18 mouse cellular contexts compared by ENCODE assay signal in genomic region chr12:10112874-10113453, GRCm38 (mm10).
DNase-seq lines count a peak whose midpoint lies in the region; ATAC-seq lines count a peak whose summit lies in the region.
"Had no signal": no experiment of that assay in that cellular context is flagged by ENCODE, and none has a peak within 500 bp of the region (broad histone marks: within the 10 kb centered on the region; RNA-seq: fewer than 3 reads in every experiment).

No protein-coding gene starts in this region.

- H3K36me3 ChIP-seq in lung, embryonic 15.5 days, result no peaks in the 10 kb centered on the region
- H3K36me3 ChIP-seq: embryonic facial prominence, embryonic 13.5 days; forebrain, embryonic 12.5 days; heart, embryonic 12.5 days; hindbrain, embryonic 10.5 days had no signal

- H3K9ac ChIP-seq in lung, embryonic 15.5 days, result no peak overlapping the region
- H3K9ac ChIP-seq: embryonic facial prominence, embryonic 13.5 days; forebrain, embryonic 12.5 days; forebrain, postnatal 0 days; heart, embryonic 12.5 days; hindbrain, embryonic 14.5 days had no signal

- ATAC-seq in lung, embryonic 15.5 days (ENCODE audit: borderline replicate concordance, extremely low read depth, low FRiP score, low TSS enrichment), result peak; percentile 55; the same call in 1 of the 2 replicates
- ATAC-seq: forebrain, postnatal 0 days had no signal

- no peak overlapping the region for H3K4me3 ChIP-seq in lung, embryonic 15.5 days
- H3K4me3 ChIP-seq: embryonic facial prominence, embryonic 13.5 days; forebrain, embryonic 12.5 days; heart, embryonic 12.5 days; hindbrain, embryonic 10.5 days had no signal

- H3K27ac ChIP-seq in lung, embryonic 15.5 days, result no peak overlapping the region
- H3K27ac ChIP-seq: embryonic facial prominence, embryonic 13.5 days; forebrain, embryonic 12.5 days; hindbrain, embryonic 10.5 days; hindbrain, embryonic 14.5 days had no signal

- no peaks in the 10 kb centered on the region for H3K4me1 ChIP-seq in lung, embryonic 15.5 days
- H3K4me1 ChIP-seq: embryonic facial prominence, embryonic 13.5 days; forebrain, embryonic 12.5 days; heart, embryonic 12.5 days; hindbrain, embryonic 10.5 days had no signal

- H3K4me2 ChIP-seq in lung, embryonic 15.5 days, result no peak overlapping the region
- H3K4me2 ChIP-seq: embryonic facial prominence, embryonic 13.5 days; forebrain, embryonic 12.5 days; heart, embryonic 12.5 days; hindbrain, embryonic 14.5 days had no signal

- no peaks in the 10 kb centered on the region for H3K27me3 ChIP-seq in lung, embryonic 15.5 days
- H3K27me3 ChIP-seq: embryonic facial prominence, embryonic 13.5 days; forebrain, embryonic 12.5 days; heart, embryonic 12.5 days had no signal

- peak; percentile 13 to 16 for DNase-seq in heart, postnatal 10 days
- DNase-seq in heart, postnatal 4 days, result no peak
- no peak for DNase-seq in lung, adult 18-20 months
- DNase-seq in lung, postnatal 25 days (ENCODE audit: low spot score), result peak; percentile 14
- DNase-seq in gastrocnemius, postnatal 25 days, result no peak
- DNase-seq: adrenal gland, adult 2 months; adrenal gland, postnatal 25 days; cerebellum, adult 18-20 months; cerebellum, adult 9-11 months; cerebellum, postnatal 36 days; forebrain, postnatal 0 days; gastrocnemius, postnatal 14 days had no signal

- no peaks in the 10 kb centered on the region for H3K9me3 ChIP-seq in lung, embryonic 15.5 days
- H3K9me3 ChIP-seq: embryonic facial prominence, embryonic 13.5 days; forebrain, embryonic 12.5 days; heart, embryonic 12.5 days; hindbrain, embryonic 10.5 days had no signal

- WGBS in lung, embryonic 15.5 days, result 27% methylated on average over 1 of the region's 1 CpGs

- intact Hi-C loops in heart, postnatal 10 days (cut with DNase I), result no loop called here

Comparison
In these comparisons a context has a peak if more than half of its experiments do, and no peak if none do; other contexts are left out.
1. DNase-seq: peak in heart, postnatal 10 days (2 of 2) and lung, postnatal 25 days (single experiment); none in heart, postnatal 4 days (single experiment), lung, adult 18-20 months (0 of 2) and gastrocnemius, postnatal 25 days (single experiment).